Mouse (Mus musculus) heart, postnatal 0 days (tissue): Measurements from ENCODE around the gene Ccdc58.

Source experiments
- CTCF ChIP-seq: IDR thresholded peaks from 2 replicates; pipeline ENCODE4 v1.5.1; 2016; ENCODE audit warnings: antibody characterized with exemption, control low read depth, low read depth
- EP300 ChIP-seq: IDR thresholded peaks from 2 replicates; pipeline ENCODE4 v1.6.1; 2016; ENCODE audit warnings: antibody characterized with exemption, low read depth

DNA sequence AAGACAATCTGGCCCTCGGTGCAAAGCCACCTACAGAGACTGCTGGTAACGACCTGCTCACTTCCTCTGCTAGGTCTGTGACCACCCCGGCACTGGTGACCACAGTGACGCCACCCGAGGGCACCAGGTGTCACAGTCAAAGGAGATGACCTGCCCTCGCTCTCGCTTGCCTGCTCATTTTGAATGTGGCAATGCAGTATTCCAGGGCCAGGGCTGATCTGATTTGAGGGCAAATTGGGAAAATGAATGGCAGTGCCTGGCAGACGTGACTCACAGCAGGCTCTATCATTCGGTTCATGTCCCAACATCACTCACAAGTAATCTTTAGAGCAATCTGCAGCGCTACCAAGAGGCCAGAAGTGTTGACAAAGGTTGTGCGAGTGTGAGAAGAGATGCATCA lies 15.1 kb upstream of the Ccdc58 start:
- TF ChIP-seq CTCF (no peak), EP300 (no peak)
